Mouse (Mus musculus) erythroblast, embryonic 14.5 days (primary cell): ENCODE measurements around the gene Paics. TPM values are rescaled to one million over a fixed set of nuclear protein-coding genes. Genes with fewer than 3 reads are reported as not detected.
"Not testable (repeated sequence)": the region's sequence is repeated elsewhere in the genome, so short reads cannot be mapped to it uniquely, and the experiment has no call there.

Source experiments
- H3K27me3 ChIP-seq: 2 replicates; pipeline ENCODE4 v1.6.1; 2012; ENCODE audit warnings: inconsistent platforms; ENCODE audit not compliant: control insufficient read depth
- H3K36me3 ChIP-seq: 2 replicates; pipeline ENCODE4 v1.6.1; 2012; ENCODE audit warnings: mild to moderate bottlenecking, inconsistent platforms; ENCODE audit not compliant: control insufficient read depth
- H3K4me1 ChIP-seq: 2 replicates; pipeline ENCODE4 v1.6.1; 2012; ENCODE audit warnings: inconsistent platforms; ENCODE audit not compliant: control insufficient read depth
- H3K4me3 ChIP-seq: replicated peaks from 2 replicates; pipeline ENCODE3; 2012; ENCODE audit warnings: moderate library complexity, mild to moderate bottlenecking, inconsistent platforms
- H3K9me3 ChIP-seq: 2 replicates; pipeline ENCODE4 v1.6.1; 2012; ENCODE audit warnings: low read length, inconsistent platforms, mixed read lengths; ENCODE audit not compliant: control insufficient read depth
- GATA1 ChIP-seq: IDR thresholded peaks from 2 replicates; pipeline ENCODE4 v1.6.1; 2012; ENCODE audit warnings: low read length, inconsistent platforms, mixed read lengths
- TAL1 ChIP-seq: IDR thresholded peaks from 3 replicates; pipeline ENCODE4 v1.6.1; 2012; ENCODE audit warnings: low read length, inconsistent platforms, mixed read lengths
- polyA plus RNA-seq: library from polyadenylated mRNA; stranded (reverse); fragments of >175 nt; gene quantifications from 2 replicates; pipeline ENCODE4 v1.2.3, GENCODE M21; 2012

The Paics gene
- 5.0 and 5.7 TPM in 2 replicates for polyA plus RNA-seq

- TF ChIP-seq TAL1 (no peak), GATA1 (no peak)
- Histone ChIP-seq H3K4me1 (peaks cover 78% of the 10 kb centered on the region), H3K9me3 (no peaks in the 10 kb centered on the region), H3K4me3 (peak within 1 kb of the TSS; percentile 84), H3K36me3 (peaks cover 54% of the 10 kb centered on the region), H3K27me3 (no peaks in the 10 kb centered on the region)
These were observed at the start of gene Paics, which contains the start of gene Ppat for GRCm38 (mm10) chr5:76951106-76952027. Gene Paics, plus strand, starts transcription at chr5:76951307. Gene Ppat, minus strand, starts transcription at chr5:76951578.

- no peaks in the 10 kb centered on the region for H3K9me3 ChIP-seq
- H3K4me1 ChIP-seq = peaks cover 24% of the 10 kb centered on the region
- H3K4me3 ChIP-seq = no peak overlapping the region
- TF ChIP-seq GATA1 (no peak), TAL1 (no peak)
- H3K27me3 ChIP-seq = no peaks in the 10 kb centered on the region
- H3K36me3 ChIP-seq = peaks cover 18% of the 10 kb centered on the region
These were observed 49.0 kb upstream of the Paics start for GRCm38 (mm10) chr5:76902131-76902530.

DNA sequence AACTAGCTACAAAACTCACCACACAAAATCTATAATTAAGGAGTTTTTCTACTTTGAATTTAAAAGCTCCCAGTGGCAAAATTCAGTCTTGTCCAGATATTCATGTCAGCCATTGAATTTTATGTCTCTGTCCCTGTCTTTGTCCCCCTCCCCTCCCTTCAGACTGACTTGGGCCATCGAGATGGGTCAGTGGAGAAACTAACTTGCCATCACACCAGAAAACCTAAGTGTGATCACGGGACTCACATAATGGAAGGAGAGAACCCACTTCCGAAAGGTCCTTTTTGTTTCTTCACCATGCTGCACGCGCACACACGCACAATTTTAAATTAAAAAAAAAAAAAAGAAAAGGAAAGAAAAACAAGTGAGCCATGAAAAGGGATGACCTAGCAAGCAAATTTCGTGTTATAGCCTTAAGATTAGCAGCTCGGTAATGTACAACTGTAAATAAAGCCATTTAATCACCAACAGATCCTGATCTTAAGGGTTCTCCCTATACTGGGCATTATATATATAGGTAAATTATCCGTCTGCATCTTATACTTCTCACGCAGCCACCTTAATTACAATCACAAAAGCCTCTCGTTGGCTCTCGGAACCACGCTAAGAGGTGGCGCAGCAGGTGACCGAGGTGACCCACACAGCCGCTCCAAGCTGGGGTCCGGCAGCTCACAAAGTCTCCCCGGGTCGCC is 46.2 kb upstream of the Paics start:
- H3K4me3 ChIP-seq = peak overlapping the region; percentile 78
- TF ChIP-seq GATA1 (no peak), TAL1 (no peak)
- no peaks in the 10 kb centered on the region for H3K9me3 ChIP-seq
- peaks cover 11% of the 10 kb centered on the region for H3K36me3 ChIP-seq
- peaks cover 24% of the 10 kb centered on the region for H3K4me1 ChIP-seq
- no peaks in the 10 kb centered on the region for H3K27me3 ChIP-seq

GRCm38 (mm10) chr5:76905405-76906154 is 45.5 kb upstream of the Paics start, which contains the start of gene Aasdh:
Gene Aasdh, minus strand, starts transcription at chr5:76905514.
- Histone ChIP-seq H3K27me3 (no peaks in the 10 kb centered on the region), H3K4me1 (peaks cover 24% of the 10 kb centered on the region), H3K36me3 (peaks cover 17% of the 10 kb centered on the region), H3K4me3 (peak within 1 kb of the TSS; percentile 78), H3K9me3 (no peaks in the 10 kb centered on the region)
- no peak for TF ChIP-seq TAL1
- TF ChIP-seq GATA1 = no peak

- Histone ChIP-seq H3K4me3 (peak overlapping the region; percentile 78), H3K27me3 (no peaks in the 10 kb centered on the region), H3K9me3 (no peaks in the 10 kb centered on the region), H3K36me3 (peaks cover 19% of the 10 kb centered on the region), H3K4me1 (peaks cover 24% of the 10 kb centered on the region)
- TF ChIP-seq GATA1 = no peak
- TF ChIP-seq TAL1 = no peak
These were observed 45.0 kb upstream of the Paics start for GRCm38 (mm10) chr5:76906155-76906499.

DNA sequence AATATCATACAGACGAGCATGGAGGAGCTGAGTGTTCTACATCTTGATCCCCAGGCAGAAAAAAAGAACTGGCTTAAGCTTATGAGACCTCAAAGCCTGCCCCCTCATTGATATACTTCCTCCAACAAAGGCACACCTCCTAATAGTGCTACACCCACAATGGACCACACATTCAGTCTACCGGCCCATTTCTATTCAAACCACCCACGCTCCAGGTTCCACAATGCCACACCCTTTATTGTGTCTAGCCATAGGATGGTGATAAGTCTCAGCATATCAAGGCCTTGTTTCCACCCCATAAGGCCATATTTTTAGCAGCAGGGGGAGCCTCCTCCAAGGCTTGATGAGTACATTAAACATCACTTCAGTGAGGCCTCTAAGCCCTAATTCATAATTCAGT is 40.3 kb upstream of the Paics start:
- Histone ChIP-seq H3K9me3 (no peaks in the 10 kb centered on the region), H3K4me3 (no peak overlapping the region), H3K27me3 (no peaks in the 10 kb centered on the region), H3K4me1 (peaks cover 10% of the 10 kb centered on the region), H3K36me3 (peaks cover 49% of the 10 kb centered on the region)
- TF ChIP-seq GATA1 (no peak), TAL1 (no peak)

- H3K9me3 ChIP-seq, H3K4me3 ChIP-seq, H3K4me1 ChIP-seq, H3K27me3 ChIP-seq: not testable (repeated sequence)
- peaks cover 64% of the 10 kb centered on the region for H3K36me3 ChIP-seq
These were observed 38.6 kb upstream of the Paics start for GRCm38 (mm10) chr5:76912522-76912921.

DNA sequence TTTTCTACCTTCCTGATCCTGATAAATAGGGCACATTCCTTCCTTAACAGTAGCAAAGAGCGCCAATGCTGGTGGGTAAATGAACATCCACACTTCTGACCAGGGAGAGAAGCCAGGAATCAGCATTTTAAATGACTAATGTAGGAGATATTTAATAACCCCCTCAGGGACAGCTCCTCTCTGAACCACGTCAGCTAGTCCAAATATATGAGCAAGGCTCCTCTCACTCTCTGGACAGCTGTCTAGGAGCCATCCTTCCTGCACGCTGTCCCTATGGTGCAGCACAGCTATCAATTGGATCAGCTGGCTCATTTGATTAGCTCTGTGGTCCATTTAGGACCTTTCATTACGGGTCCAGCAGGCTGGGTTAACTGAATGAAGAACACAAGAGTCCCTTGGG is 28.3 kb upstream of the Paics start:
- H3K4me1 ChIP-seq = 0 out of 2 replicates have a peak, but pooled peaks cover 2% of the 10 kb centered on the region
- H3K9me3 ChIP-seq = no peaks in the 10 kb centered on the region
- no peaks in the 10 kb centered on the region for H3K27me3 ChIP-seq
- no peak for TF ChIP-seq GATA1
- no peak for TF ChIP-seq TAL1
- peaks cover 95% of the 10 kb centered on the region for H3K36me3 ChIP-seq
- H3K4me3 ChIP-seq = no peak overlapping the region

- Histone ChIP-seq H3K36me3 (peaks cover 92% of the 10 kb centered on the region), H3K9me3 (no peaks in the 10 kb centered on the region), H3K4me3 (no peak overlapping the region), H3K4me1 (peaks cover 4% of the 10 kb centered on the region), H3K27me3 (no peaks in the 10 kb centered on the region)
- no peak for TF ChIP-seq GATA1
- no peak for TF ChIP-seq TAL1
These were observed 27.7 kb upstream of the Paics start for GRCm38 (mm10) chr5:76923428-76923827.
